Mouse (Mus musculus): ENCODE measurements around the gene Iqcf1.
"Not testable (repeated sequence)": the region's sequence is repeated elsewhere in the genome, so short reads cannot be mapped to it uniquely, and the experiment has no call there.

Iqcf1 gene

GRCm38 (mm10) chr9:106483606-106484005 lies 16.2 kb upstream of the Iqcf1 start:
- no peak for DNase-seq

DNA sequence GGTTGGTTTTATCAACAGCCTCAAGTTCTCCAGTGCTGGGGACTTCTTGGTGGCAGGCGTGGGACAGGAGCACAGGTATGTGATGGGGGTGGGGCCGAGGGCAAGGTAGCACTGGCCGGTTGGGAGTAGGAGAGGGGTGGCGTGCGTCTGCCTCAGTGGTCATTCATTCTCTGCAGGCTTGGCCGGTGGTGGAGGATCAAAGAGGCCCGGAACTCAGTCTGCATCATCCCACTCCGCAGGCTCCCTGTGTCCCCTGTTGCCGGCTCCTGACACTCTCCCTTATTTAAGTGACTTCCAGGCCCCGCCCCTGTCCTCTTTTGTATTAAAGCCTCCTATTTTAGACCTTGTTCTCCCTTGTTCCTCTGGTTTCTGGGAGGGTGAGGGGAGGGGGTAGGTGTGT lies 14.7 kb upstream of the Iqcf1 start:
- no peak for DNase-seq

DNA sequence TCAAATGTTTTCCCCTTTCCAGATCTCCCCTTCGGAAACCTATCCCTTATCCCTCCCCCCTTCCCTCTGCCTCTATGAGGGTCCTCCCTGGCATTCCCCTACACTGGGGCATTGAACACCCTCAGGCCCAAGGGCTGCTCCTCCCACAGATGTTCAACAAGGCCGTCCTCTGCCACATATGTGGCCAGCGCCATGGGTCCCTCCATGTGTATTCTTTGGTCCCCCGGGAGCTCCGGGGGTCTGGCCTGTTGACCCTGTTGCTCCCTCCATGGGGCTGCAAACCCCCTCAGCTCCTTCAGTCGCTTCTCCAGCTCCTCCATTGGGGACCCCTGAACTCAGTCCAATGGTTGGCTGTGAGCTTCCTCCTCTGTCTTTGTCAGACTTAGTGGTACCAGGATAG lies 12.2 kb upstream of the Iqcf1 start:
- not testable (repeated sequence) for DNase-seq

- no peak for DNase-seq
These were observed 2.1 kb downstream of the Iqcf1 start for GRCm38 (mm10) chr9:106501846-106502245.

DNA sequence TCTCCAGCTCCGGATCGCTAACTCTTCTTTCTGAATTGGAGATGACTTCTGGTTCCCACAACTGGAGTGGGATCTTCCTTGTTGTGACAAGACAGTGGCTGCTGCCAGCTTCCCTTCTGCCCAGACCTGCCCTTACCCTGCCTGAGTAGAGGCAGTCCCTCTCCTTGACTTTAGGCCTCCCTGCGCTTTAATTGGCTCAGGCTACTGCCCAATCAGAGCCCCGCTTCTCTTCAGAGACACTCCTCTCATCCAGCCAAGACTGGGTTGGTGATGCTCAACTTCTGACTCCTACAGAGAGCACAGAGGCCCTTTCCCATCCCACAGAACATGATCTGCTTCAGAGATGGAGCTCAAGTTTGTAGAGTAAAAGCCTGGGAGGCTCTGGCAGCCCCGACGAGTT lies 4.5 kb downstream of the Iqcf1 start:
- no peak for DNase-seq

DNA sequence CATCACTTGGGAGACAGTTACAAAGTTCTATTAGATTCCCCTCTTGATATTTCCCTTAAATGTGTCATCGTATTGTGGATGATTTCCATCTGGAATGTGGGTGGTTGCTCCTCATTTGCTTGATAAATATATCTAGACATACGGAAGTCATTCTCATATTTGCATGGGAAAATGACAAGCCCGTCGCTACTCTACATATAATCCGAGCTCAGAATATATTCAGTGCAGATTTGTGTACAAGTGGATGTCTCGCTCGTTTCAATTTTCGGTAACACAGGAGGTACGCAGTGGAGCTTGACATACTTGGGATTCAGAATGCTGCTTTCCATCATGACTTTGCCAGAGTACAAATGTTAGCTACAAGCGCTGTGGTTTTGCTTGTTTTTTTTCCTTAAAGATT lies 9.6 kb downstream of the Iqcf1 start:
- DNase-seq, result no peak

- no peak for DNase-seq
These were observed 13.1 kb downstream of the Iqcf1 start for GRCm38 (mm10) chr9:106512729-106513450.

DNA sequence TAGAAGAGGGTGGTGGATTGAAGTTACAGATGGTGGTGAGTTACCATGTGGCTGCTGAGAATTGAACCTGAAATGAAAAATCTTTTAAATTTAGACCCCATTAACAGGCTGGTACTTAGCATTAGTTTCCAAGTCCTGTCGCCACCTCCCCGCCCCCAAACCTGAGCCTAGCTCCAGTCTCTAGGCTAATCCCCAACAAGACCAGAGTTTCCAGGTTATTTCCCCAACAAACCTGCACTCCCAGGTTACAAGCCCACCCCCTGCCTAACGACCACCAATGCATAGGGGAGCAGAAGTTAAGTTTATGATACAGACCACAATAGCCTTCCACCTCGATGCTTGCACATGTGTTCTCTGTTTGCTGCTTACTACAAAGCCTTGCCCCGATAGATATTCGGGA lies 13.8 kb downstream of the Iqcf1 start:
- no peak for DNase-seq

DNA sequence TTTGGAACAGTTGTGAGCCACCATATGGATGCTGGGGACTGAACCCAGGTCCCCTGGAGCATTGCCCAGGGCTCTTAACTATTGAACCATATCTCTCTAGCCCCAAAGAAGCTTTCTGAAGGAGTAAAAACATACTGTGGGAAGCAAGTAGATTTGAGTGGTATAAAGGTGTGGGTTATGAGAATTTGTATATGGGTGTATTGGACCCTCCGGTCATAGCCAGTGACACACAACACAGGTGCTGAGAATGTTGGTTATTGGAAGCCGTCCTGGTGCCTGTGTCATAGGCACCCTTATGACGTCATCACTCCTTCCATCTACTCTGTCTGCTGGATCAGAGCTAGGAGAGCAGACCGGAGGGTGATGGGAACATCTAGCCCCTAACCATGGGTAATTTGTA lies 14.5 kb downstream of the Iqcf1 start, which contains the start of gene Iqcf5:
Gene Iqcf5, plus strand, starts transcription at position 301 of the 400 bp plus-strand sequence.
- DNase-seq, result no peak

DNA sequence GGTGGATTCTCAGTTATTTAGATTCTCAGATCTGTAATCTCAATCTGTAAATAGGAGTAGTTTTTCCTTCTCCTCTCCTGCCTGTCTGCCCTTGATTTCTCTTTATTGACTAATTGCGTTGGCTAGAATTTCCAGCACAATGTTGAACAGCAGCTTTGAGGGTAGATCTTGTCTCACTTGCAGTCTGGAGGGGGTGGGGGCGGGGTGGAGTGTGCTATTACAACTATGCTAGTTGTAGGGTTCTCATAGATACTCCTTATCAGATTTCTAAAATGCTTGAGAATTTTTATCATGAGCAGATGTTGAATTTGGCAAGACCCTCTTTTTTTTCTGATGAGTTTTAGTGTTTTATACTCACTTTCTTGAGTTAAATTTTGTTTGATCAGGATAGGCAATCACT lies 19.7 kb downstream of the Iqcf1 start:
- DNase-seq, result no peak

GRCm38 (mm10) chr9:106519909-106520308 lies 20.1 kb downstream of the Iqcf1 start:
- DNase-seq, result no peak

DNA sequence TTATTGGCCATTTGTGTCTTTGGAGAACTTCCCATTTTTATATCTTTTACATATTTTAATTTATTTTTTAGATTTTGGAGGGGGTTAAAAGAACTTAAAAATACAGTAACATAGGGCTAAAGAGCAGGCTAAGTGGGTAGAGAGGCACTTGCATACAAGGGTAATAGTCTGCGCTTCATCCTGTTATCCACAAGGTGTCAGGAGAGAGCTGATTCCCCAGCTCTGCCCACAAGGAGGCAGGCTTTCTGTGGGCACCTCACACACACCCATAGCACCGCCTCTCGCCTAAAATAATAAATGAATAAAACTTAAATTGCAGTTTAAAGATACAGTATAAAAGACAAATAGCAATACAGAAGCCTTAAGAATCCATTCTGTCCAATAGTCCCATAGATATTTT lies 32.1 kb downstream of the Iqcf1 start:
- DNase-seq, result peak; percentile 61

DNA sequence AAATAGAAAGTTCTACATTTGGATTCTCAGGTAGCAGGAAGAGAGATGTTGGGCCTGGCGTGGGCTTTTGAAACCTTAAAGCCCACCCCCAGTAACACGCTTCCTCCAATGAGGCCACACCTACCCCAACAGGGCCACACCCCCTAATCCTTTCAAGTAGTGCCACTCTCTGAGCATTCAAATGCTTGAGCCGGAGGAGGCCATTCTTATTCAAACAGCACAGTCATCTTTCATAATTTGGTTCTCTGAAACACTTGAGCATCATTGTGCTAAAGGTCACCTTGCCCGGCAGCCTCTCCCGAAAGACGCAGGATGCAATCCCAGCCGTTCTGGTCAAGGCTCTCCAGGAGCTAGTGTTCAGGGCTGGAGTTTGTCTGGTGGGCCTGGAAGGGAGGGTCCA lies 34.5 kb downstream of the Iqcf1 start:
- DNase-seq, result no peak

- DNase-seq, result no peak
These were observed 35.2 kb downstream of the Iqcf1 start for GRCm38 (mm10) chr9:106534975-106535374.

Data from embryo, embryonic 11 days (tissue).